Mouse (Mus musculus): Measurements from ENCODE around the gene Htr3a. TPM values are rescaled to one million over a fixed set of nuclear protein-coding genes. Genes with fewer than 3 reads are reported as not detected.

The Htr3a gene
- not detected in 2 replicates for polyA plus RNA-seq (2011; ENCODE audit: insufficient read length, low read depth, missing spikeins)

GRCm38 (mm10) chr9:48910885-48911537, at the start of gene Htr3a:
Gene Htr3a, minus strand, starts transcription at chr9:48911099.
- TF ChIP-seq CTCF (IDR thresholded peaks at IDR 0.05; ENCODE audit: borderline replicate concordance, insufficient read depth, low read length) (no peak), POLR2A (IDR thresholded peaks at IDR 0.05; ENCODE audit: low read depth, low read length) (no peak)
- no peak within 1 kb of the TSS for H3K4me3 ChIP-seq (ENCODE audit: insufficient read depth, low read length)
- no peak within 1 kb of the TSS for H3K27ac ChIP-seq (ENCODE audit: insufficient read depth, low read length)

GRCm38 (mm10) chr9:48947565-48947964, 36.7 kb upstream of the Htr3a start:
- Histone ChIP-seq H3K4me3 (ENCODE audit: insufficient read depth, low read length) (no peak overlapping the region), H3K4me1 (ENCODE audit: control insufficient read depth, insufficient read depth, low read length) (no peaks in the 10 kb centered on the region), H3K27ac (ENCODE audit: insufficient read depth, low read length) (no peak overlapping the region)
- TF ChIP-seq CTCF (IDR thresholded peaks at IDR 0.05; ENCODE audit: borderline replicate concordance, insufficient read depth, low read length) (no peak), POLR2A (IDR thresholded peaks at IDR 0.05; ENCODE audit: low read depth, low read length) (no peak)

More at GRCm38 (mm10) chr9:48910885-48911537, at the start of gene Htr3a:
- H3K4me1 ChIP-seq (ENCODE audit: control insufficient read depth, insufficient read depth, low read length), result no peaks in the 10 kb centered on the region

- H3K4me1 ChIP-seq (ENCODE audit: control insufficient read depth, insufficient read depth, low read length), result no peaks in the 10 kb centered on the region
- TF ChIP-seq POLR2A (IDR thresholded peaks at IDR 0.05; ENCODE audit: low read depth, low read length) (no peak), CTCF (IDR thresholded peaks at IDR 0.05; ENCODE audit: borderline replicate concordance, insufficient read depth, low read length) (no peak)
- H3K27ac ChIP-seq (ENCODE audit: insufficient read depth, low read length), result no peak overlapping the region
- no peak overlapping the region for H3K4me3 ChIP-seq (ENCODE audit: insufficient read depth, low read length)
Measured at GRCm38 (mm10) chr9:48942349-48942748, 31.4 kb upstream of the Htr3a start.

DNA sequence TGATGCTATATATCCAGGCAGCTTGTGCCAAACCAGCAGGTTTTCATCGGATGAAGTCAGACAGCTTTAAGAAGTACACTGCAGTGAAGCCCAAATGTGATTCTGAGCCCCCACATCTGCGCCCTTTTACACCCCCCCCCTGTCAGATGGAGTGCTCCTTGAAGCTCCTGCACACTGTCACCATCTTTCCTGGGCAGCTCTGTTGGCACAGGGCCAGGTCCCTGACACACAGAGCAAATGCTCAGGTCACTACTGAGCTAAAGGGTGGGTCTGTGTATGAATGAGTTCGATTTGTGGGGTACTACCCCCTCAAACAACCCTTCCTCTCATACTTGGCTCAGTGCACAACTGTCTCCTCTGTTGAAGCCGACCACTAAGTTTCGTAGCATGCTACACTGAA, 18.5 kb upstream of the Htr3a start:
- TF ChIP-seq POLR2A (IDR thresholded peaks at IDR 0.05; ENCODE audit: low read depth, low read length), result no peak
- no peak for TF ChIP-seq CTCF (IDR thresholded peaks at IDR 0.05; ENCODE audit: borderline replicate concordance, insufficient read depth, low read length)
- H3K4me3 ChIP-seq (ENCODE audit: insufficient read depth, low read length), result no peak overlapping the region
- no peaks in the 10 kb centered on the region for H3K4me1 ChIP-seq (ENCODE audit: control insufficient read depth, insufficient read depth, low read length)
- no peak overlapping the region for H3K27ac ChIP-seq (ENCODE audit: insufficient read depth, low read length)

GRCm38 (mm10) chr9:48928781-48929180, 17.9 kb upstream of the Htr3a start:
- Histone ChIP-seq H3K27ac (ENCODE audit: insufficient read depth, low read length) (no peak overlapping the region), H3K4me1 (ENCODE audit: control insufficient read depth, insufficient read depth, low read length) (no peaks in the 10 kb centered on the region), H3K4me3 (ENCODE audit: insufficient read depth, low read length) (no peak overlapping the region)
- TF ChIP-seq POLR2A (IDR thresholded peaks at IDR 0.05; ENCODE audit: low read depth, low read length), result no peak
- TF ChIP-seq CTCF (IDR thresholded peaks at IDR 0.05; ENCODE audit: borderline replicate concordance, insufficient read depth, low read length), result no peak

GRCm38 (mm10) chr9:48916011-48916788, 5.3 kb upstream of the Htr3a start:
- no peak for TF ChIP-seq POLR2A (IDR thresholded peaks at IDR 0.05; ENCODE audit: low read depth, low read length)
- TF ChIP-seq CTCF (IDR thresholded peaks at IDR 0.05; ENCODE audit: borderline replicate concordance, insufficient read depth, low read length), result no peak
- H3K4me3 ChIP-seq (ENCODE audit: insufficient read depth, low read length), result no peak overlapping the region
- H3K27ac ChIP-seq (ENCODE audit: insufficient read depth, low read length), result no peak overlapping the region
- no peaks in the 10 kb centered on the region for H3K4me1 ChIP-seq (ENCODE audit: control insufficient read depth, insufficient read depth, low read length)

DNA sequence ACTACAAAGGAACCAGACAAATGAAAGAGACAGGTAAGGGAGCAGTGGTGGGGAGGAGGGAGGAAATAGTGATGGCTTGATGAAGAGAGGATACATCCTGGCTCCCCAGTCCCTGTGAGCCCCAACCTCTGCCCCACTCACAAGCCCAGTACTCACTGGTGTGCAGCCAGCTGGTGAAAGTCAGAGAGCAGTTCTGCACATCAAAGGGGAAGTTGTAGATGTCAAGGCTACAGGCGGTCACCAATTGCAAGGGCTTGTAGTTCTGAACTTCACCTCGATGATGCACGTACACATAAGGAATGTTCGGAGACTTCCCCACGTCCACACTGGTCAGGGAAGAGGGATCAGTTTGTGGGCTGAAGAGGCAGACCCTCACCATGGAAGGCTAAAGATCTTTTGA, 6.5 kb downstream of the Htr3a start:
- H3K27ac ChIP-seq (ENCODE audit: insufficient read depth, low read length), result no peak overlapping the region

DNA sequence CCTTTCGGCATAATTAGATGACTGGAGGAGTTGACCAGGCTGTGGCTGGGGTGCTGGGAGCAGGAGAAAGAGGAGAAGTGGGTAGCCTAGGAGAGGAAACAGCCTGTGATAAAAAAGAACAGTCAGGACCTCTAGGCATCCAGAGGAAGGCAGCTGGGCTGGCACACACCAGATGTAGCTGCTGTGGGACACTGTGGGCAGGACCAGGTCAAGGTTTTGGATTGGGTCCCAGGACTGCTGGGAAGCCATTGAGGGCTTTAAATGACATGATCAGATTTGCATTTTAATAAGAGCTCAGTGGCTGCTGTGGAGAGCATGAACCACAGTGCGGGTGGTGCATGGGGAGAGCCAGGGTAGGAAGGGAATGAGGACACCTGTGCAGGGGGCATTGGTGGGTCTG, 7.1 kb downstream of the Htr3a start:
- H3K27ac ChIP-seq (ENCODE audit: insufficient read depth, low read length), result no peak overlapping the region
- no peaks in the 10 kb centered on the region for H3K4me1 ChIP-seq (ENCODE audit: control insufficient read depth, insufficient read depth, low read length)
- no peak for TF ChIP-seq POLR2A (IDR thresholded peaks at IDR 0.05; ENCODE audit: low read depth, low read length)
- TF ChIP-seq CTCF (IDR thresholded peaks at IDR 0.05; ENCODE audit: borderline replicate concordance, insufficient read depth, low read length), result no peak
- H3K4me3 ChIP-seq (ENCODE audit: insufficient read depth, low read length), result no peak overlapping the region

More for the DNA sequence above, 6.5 kb downstream of the Htr3a start:
- Histone ChIP-seq H3K4me3 (ENCODE audit: insufficient read depth, low read length) (no peak overlapping the region), H3K4me1 (ENCODE audit: control insufficient read depth, insufficient read depth, low read length) (no peaks in the 10 kb centered on the region)
- TF ChIP-seq POLR2A (IDR thresholded peaks at IDR 0.05; ENCODE audit: low read depth, low read length), result no peak
- TF ChIP-seq CTCF (IDR thresholded peaks at IDR 0.05; ENCODE audit: borderline replicate concordance, insufficient read depth, low read length), result no peak

- no peak for TF ChIP-seq POLR2A (IDR thresholded peaks at IDR 0.05; ENCODE audit: low read depth, low read length)
- no peak for TF ChIP-seq CTCF (IDR thresholded peaks at IDR 0.05; ENCODE audit: borderline replicate concordance, insufficient read depth, low read length)
- Histone ChIP-seq H3K4me3 (ENCODE audit: insufficient read depth, low read length) (no peak overlapping the region), H3K27ac (ENCODE audit: insufficient read depth, low read length) (no peak overlapping the region), H3K4me1 (ENCODE audit: control insufficient read depth, insufficient read depth, low read length) (no peaks in the 10 kb centered on the region)
Measured at GRCm38 (mm10) chr9:48898551-48898950, 12.3 kb downstream of the Htr3a start.
